Mouse (Mus musculus): ENCODE measurements around the gene Sntg2.

Sntg2 gene

DNA sequence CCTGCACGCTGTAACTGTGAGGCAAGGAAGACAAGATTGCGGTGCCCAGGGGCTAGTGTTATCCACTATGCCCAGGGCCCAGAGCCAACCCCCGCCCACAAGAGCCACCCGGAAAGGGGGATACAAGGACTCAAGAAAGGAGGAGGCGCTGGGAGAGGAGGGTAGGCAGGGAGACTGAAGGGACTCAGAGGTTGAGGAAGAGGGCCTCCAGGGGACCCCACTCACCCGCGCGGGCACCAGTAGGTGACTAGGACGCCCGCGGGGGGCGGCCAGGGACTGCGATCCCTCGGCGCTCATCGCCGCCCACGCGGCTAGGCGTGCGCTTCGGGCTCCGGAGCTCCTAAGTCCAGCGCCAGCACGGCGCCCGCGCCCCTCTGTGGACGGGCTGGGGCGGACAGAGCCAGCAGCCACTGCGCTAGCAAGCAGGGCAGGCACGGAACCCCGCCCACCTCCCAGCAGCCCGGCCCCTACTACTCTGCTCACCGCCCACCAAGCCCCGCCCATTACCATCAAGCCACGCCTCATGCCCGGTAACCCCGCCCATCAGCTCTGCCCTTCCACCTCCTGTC lies at the start of gene Sntg2:
Gene Sntg2 (minus strand): TSS at position 443 of the 569 bp plus-strand sequence.
- Histone ChIP-seq H3K27me3 (ENCODE audit: control insufficient read depth, insufficient read depth, low read length, poor library complexity, severe bottlenecking) (no peaks in the 10 kb centered on the region), H3K36me3 (ENCODE audit: control insufficient read depth, insufficient read depth, low read length, poor library complexity, severe bottlenecking) (no peaks in the 10 kb centered on the region)
- peak; percentile 5 for DNase-seq (ENCODE audit: low read depth, low spot score)

DNA sequence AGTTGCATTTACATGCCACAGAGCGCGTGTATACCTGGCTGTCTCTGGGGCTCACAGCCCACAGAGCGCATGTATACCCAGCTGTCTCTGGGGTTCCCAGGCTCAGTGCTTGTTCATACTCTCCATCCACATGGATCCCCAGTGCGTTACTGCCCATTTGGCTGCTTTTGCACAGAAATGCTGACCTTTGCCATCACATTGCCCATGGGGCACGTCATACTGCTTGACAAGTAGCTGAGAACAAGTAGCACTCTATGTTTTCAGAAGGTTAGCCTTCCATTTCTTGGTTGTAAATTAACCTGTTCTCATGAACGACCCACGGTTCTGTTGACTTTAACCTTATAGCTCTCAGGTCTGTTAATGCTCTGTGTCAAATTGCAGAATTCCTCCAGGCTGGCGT lies 43.4 kb upstream of the Sntg2 start:
- Histone ChIP-seq H3K36me3 (ENCODE audit: control insufficient read depth, insufficient read depth, low read length, poor library complexity, severe bottlenecking) (no peaks in the 10 kb centered on the region), H3K27me3 (ENCODE audit: control insufficient read depth, insufficient read depth, low read length, poor library complexity, severe bottlenecking) (no peaks in the 10 kb centered on the region)
- no peak for DNase-seq (ENCODE audit: low read depth, low spot score)

DNA sequence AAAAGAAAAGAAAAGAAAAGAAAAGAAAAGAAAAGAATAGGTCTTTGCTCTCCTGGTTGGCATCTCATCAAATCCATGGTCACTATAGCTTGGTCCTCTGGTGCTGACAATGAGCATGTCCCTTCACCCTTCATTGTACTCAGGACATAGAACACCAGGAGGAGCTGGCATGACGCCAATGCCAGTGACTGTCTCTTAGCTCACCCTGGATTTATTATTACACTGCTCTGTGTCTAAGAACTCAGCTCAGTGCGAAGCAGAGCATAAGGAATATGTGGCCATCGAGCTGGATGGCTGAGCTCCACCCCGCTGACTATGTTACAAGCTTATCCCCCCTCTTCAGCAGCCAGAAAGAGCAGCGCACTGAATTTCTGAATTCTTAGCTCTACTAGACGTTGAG lies 42.8 kb upstream of the Sntg2 start:
- Histone ChIP-seq H3K27me3 (ENCODE audit: control insufficient read depth, insufficient read depth, low read length, poor library complexity, severe bottlenecking) (no peaks in the 10 kb centered on the region), H3K36me3 (ENCODE audit: control insufficient read depth, insufficient read depth, low read length, poor library complexity, severe bottlenecking) (no peaks in the 10 kb centered on the region)
- DNase-seq (ENCODE audit: low read depth, low spot score): no peak

DNA sequence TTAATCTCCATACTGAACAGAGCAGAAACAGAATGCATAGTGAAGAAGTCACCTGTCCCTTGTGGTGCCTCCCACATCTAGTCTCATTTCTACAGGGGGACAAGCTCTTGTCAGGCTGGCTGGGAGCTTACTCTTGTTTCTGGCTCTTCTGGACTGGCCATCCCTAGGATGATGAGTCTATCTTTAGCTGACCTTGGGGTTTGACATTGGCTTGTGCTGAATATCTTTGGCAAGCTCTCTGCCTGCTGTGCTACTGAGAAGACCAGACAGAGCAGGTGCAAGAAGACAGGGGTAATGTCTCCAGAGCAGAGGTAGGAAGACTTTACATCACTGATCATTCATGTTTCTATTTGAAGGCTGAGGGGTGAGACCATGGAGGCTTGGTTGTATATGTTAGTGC lies 29.5 kb upstream of the Sntg2 start:
- DNase-seq (ENCODE audit: low read depth, low spot score): no peak
- Histone ChIP-seq H3K27me3 (ENCODE audit: control insufficient read depth, insufficient read depth, low read length, poor library complexity, severe bottlenecking) (no peaks in the 10 kb centered on the region), H3K36me3 (ENCODE audit: control insufficient read depth, insufficient read depth, low read length, poor library complexity, severe bottlenecking) (no peaks in the 10 kb centered on the region)

DNA sequence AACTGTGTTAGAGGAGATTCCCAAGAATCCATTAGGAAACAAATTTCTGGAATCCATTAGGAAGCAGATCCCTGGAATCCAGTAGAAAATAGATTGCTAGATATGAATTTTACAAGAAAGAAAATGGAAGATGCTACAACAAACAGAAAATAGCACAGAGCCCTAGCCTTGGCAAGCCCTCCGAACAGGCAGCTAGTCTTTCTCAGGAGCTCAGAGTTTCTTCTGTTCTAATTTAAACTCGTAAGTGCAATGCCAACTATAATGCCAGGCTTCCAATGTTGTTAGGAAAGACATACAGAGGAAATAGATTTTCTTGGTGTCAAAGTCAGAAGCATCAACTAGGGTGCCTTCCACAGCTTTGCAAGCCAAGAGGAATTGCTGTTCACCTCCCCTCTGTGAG lies 27.4 kb upstream of the Sntg2 start:
- DNase-seq (ENCODE audit: low read depth, low spot score): no peak
- Histone ChIP-seq H3K36me3 (ENCODE audit: control insufficient read depth, insufficient read depth, low read length, poor library complexity, severe bottlenecking) (no peaks in the 10 kb centered on the region), H3K27me3 (ENCODE audit: control insufficient read depth, insufficient read depth, low read length, poor library complexity, severe bottlenecking) (no peaks in the 10 kb centered on the region)

DNA sequence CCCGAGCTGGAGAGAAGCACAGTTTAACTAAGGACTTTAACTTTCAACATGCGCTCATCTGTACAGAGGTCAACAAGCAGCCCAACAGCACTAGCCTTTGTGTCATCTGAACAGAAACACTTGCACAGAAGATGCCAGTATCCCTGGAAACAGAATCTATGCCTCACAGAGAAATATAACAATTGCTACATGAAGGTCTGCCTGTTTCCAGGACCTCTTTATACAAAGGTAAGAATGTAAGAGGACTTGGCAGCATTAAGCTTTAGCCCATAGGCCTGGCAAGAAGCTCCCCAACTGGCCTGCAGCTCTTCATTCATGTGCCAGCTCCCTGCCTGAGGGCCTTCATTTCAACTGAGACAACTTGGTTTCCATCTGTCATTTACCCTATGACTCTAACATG lies 26.9 kb upstream of the Sntg2 start:
- DNase-seq (ENCODE audit: low read depth, low spot score): no peak
- no peaks in the 10 kb centered on the region for H3K27me3 ChIP-seq (ENCODE audit: control insufficient read depth, insufficient read depth, low read length, poor library complexity, severe bottlenecking)
- H3K36me3 ChIP-seq (ENCODE audit: control insufficient read depth, insufficient read depth, low read length, poor library complexity, severe bottlenecking): no peaks in the 10 kb centered on the region

DNA sequence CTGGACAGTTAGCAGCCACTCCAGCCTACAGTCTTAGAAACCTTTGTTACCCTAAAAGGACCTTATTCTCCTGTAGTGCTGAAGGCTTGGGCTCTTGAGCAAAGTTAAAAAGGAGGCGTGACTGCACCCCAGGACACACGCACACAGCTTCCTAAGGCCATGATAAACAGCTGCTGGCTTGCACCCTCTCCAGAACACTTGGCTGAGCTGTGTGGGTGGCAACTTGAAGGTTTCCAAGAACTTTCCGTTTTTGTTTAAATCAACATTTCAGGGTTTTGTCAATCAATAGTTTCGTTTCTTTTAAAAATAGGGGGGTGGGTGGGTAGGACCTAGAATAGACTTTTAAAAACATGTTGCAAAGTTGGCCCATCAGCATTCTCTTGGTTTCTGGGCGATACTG lies 882 bp downstream of the Sntg2 start:
- Histone ChIP-seq H3K36me3 (ENCODE audit: control insufficient read depth, insufficient read depth, low read length, poor library complexity, severe bottlenecking) (no peaks in the 10 kb centered on the region), H3K27me3 (ENCODE audit: control insufficient read depth, insufficient read depth, low read length, poor library complexity, severe bottlenecking) (no peaks in the 10 kb centered on the region)
- no peak for DNase-seq (ENCODE audit: low read depth, low spot score)

DNA sequence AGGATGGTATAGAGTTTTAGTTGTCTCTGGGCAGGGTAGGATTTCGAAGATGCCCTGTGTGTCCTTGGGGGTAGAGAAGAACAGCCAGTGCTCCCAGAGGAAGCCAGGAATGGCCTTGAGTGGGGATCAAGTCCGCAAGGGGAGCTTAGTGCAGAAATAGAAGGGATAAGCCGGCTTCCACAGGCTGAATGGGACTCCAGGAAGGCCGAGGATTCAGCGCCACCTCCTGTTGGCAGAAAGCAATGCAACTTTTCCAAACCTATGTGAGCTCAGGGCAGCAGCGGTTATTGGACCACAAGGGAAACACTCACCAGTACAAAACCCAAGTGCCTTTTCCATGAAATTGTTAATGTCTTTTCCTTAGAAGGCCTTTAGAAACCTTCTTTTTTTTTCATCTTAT lies 3.4 kb downstream of the Sntg2 start:
- Histone ChIP-seq H3K27me3 (ENCODE audit: control insufficient read depth, insufficient read depth, low read length, poor library complexity, severe bottlenecking) (no peaks in the 10 kb centered on the region), H3K36me3 (ENCODE audit: control insufficient read depth, insufficient read depth, low read length, poor library complexity, severe bottlenecking) (no peaks in the 10 kb centered on the region)
- no peak for DNase-seq (ENCODE audit: low read depth, low spot score)

DNA sequence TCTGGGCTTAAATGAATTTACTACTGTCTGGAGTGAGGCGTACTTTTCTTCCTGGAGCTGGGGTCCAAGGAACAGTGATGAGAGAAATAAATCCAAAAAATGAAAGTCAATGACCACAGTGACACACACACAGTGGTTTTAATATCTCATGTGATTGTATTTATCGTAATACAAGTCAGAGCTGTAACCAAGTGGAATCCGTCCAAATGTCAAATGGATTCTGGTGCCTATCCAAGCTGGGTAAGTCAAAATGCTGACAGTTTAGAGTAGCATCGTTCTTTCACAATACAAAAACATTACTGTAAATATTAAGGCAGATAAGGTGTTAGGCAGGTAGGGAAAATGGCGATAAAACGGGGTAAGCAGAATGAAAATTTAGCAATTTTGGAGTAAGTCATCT lies 4.0 kb downstream of the Sntg2 start:
- no peaks in the 10 kb centered on the region for H3K36me3 ChIP-seq (ENCODE audit: control insufficient read depth, insufficient read depth, low read length, poor library complexity, severe bottlenecking)
- no peak for DNase-seq (ENCODE audit: low read depth, low spot score)

DNA sequence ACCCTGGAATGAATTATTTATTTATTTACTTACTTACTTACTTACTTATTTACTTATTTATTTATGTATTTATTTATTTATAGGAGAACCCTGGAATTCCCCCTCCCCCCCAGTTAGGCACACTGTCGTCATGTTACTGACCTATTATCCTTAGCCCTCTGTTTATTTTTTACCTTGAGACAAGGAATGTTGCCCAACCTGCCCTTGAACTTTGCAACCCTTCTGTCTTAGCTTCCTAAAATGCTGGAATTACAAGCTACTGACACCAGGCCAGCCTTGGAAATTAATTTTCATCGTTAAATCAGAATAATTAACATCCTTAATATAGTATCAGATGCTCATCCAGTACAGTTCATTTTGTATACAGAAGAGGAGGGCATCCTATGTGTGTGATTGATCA lies 10.9 kb downstream of the Sntg2 start:
- DNase-seq (ENCODE audit: low read depth, low spot score): no peak
- H3K27me3 ChIP-seq (ENCODE audit: control insufficient read depth, insufficient read depth, low read length, poor library complexity, severe bottlenecking): no peaks in the 10 kb centered on the region
- H3K36me3 ChIP-seq (ENCODE audit: control insufficient read depth, insufficient read depth, low read length, poor library complexity, severe bottlenecking): no peaks in the 10 kb centered on the region

More for the DNA sequence above, 4.0 kb downstream of the Sntg2 start:
- no peaks in the 10 kb centered on the region for H3K27me3 ChIP-seq (ENCODE audit: control insufficient read depth, insufficient read depth, low read length, poor library complexity, severe bottlenecking)

DNA sequence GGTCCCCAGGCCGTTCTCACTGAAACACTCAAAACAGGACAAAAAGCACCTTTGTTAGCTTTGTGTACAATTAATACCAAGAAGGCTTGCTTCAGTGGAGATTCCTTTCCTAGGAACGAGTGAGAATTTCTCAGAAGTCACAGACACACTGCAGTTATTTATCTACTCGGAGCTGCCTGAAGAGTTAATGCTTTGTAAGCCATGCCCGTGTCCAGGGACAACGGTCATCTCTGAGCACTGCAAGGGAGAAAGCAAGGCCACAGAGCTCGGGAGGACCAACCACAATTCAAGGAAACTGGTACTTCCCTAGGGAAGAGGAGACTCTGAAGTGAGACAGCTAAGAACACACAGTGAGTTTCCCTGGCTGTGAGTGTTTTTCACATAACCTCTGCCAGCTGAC lies 15.5 kb downstream of the Sntg2 start:
- no peak for DNase-seq (ENCODE audit: low read depth, low spot score)
- H3K27me3 ChIP-seq (ENCODE audit: control insufficient read depth, insufficient read depth, low read length, poor library complexity, severe bottlenecking): no peaks in the 10 kb centered on the region
- no peaks in the 10 kb centered on the region for H3K36me3 ChIP-seq (ENCODE audit: control insufficient read depth, insufficient read depth, low read length, poor library complexity, severe bottlenecking)

DNA sequence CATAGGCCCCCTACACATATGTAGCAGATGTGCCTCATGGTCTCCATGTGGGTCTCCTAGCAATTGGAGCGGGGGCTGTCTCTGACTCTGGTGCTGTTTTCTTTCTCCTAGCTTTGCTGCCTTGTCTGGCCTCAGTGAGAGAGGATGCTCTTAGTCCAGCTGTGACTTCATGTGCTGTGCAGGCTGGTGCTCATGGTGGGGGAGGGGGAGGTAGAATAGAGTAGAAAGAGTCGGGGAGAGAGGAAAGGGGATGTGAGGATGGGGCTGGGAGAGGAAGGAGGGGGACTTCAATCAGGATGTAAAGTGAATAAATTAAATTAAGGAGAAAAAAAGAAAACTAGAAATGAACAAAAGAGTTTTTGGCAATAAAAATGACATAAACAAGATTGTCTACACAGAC lies 20.8 kb downstream of the Sntg2 start:
- Histone ChIP-seq H3K27me3 (ENCODE audit: control insufficient read depth, insufficient read depth, low read length, poor library complexity, severe bottlenecking) (no peaks in the 10 kb centered on the region), H3K36me3 (ENCODE audit: control insufficient read depth, insufficient read depth, low read length, poor library complexity, severe bottlenecking) (no peaks in the 10 kb centered on the region)
- no peak for DNase-seq (ENCODE audit: low read depth, low spot score)

DNA sequence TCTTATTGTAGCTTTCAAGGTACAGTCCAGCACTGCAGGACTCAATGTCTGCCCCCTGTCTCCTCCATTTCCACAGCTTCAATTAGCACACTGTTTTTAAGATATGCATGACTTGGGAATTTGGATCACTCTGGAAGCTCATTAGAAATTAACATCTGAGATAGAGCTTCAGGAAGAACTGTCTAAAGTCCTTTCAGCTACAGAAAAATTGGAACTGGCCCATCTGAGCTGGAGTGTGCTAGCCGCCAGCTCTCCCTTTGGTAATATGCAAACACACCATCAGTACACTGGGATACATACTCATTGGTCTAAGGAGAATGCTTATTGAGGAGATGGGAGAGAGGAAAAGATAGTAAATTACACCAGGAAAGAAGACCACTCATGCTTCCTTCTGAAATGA lies 25.1 kb downstream of the Sntg2 start:
- Histone ChIP-seq H3K27me3 (ENCODE audit: control insufficient read depth, insufficient read depth, low read length, poor library complexity, severe bottlenecking) (no peaks in the 10 kb centered on the region), H3K36me3 (ENCODE audit: control insufficient read depth, insufficient read depth, low read length, poor library complexity, severe bottlenecking) (no peaks in the 10 kb centered on the region)
- DNase-seq (ENCODE audit: low read depth, low spot score): no peak

DNA sequence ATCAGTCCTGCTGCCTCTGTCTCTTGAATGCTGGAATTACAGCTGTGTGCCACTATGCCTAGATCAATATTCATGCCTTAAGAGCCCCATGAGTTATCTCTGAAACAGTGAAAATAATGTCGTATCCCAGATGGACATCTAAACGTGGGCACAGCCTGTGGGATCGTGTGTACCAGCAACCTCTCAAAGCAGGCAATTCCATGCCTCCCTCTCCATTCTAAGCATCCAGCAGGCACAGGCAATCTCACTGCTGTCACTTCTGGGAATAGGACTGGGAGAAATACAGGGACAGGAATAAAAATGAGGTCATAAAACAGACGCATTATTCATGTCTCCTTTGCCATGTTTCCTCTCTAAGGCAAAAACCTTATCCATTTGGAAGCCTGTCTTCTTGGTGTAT lies 25.9 kb downstream of the Sntg2 start:
- Histone ChIP-seq H3K36me3 (ENCODE audit: control insufficient read depth, insufficient read depth, low read length, poor library complexity, severe bottlenecking) (no peaks in the 10 kb centered on the region), H3K27me3 (ENCODE audit: control insufficient read depth, insufficient read depth, low read length, poor library complexity, severe bottlenecking) (no peaks in the 10 kb centered on the region)
- DNase-seq (ENCODE audit: low read depth, low spot score): no peak

DNA sequence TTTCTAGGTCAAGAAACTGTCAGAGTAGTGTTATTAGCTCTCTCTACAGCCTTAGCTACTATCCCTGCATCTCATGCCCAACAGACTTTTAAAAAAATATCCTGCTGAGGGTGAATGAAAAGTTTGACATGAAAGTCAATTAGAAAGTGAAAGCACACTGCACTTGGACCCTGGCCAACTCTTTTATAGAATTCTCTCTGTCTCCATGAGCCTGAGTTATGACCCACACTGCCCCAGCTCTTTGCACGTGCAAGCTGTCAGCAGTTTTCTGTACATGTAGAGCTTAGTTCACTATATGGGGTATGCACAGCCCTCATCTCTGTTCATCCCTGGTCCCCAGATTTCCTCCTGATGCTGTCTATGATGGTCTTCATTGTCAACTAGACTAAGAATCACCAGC lies 28.4 kb downstream of the Sntg2 start:
- no peaks in the 10 kb centered on the region for H3K36me3 ChIP-seq (ENCODE audit: control insufficient read depth, insufficient read depth, low read length, poor library complexity, severe bottlenecking)
- no peaks in the 10 kb centered on the region for H3K27me3 ChIP-seq (ENCODE audit: control insufficient read depth, insufficient read depth, low read length, poor library complexity, severe bottlenecking)
- no peak for DNase-seq (ENCODE audit: low read depth, low spot score)

DNA sequence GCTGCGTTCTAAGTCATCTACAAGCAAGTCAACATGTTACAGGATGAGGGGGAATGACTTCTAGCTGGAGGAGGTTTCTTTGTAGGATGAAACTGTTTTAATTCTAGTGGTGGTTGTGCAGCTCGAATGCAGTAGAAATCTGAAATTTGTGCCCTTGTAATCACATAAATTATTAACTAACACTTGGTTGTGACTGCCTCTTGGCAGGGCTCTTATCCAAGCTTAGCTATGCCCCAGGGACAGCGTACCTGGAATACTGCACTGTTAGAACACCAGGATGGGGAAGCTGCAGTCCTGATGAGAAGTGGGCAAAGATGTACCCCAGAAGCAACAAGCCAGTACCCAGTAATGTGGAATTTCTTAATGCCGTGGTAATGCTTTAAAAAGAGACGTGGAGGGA lies 36.9 kb downstream of the Sntg2 start:
- Histone ChIP-seq H3K36me3 (ENCODE audit: control insufficient read depth, insufficient read depth, low read length, poor library complexity, severe bottlenecking) (no peaks in the 10 kb centered on the region), H3K27me3 (ENCODE audit: control insufficient read depth, insufficient read depth, low read length, poor library complexity, severe bottlenecking) (no peaks in the 10 kb centered on the region)
- DNase-seq (ENCODE audit: low read depth, low spot score): no peak

All from splenic B cell, adult 2 months (primary cell).